Mouse (Mus musculus): ENCODE results near the gene Myh11.

Myh11 gene

GRCm38 (mm10) chr16:14291223-14291622 is at the start of gene Myh11:
Gene Myh11 (minus strand): TSS chr16:14291372.
- no peak for DNase-seq (ENCODE audit: low read depth, low spot score)

GRCm38 (mm10) chr16:14328156-14328555 is 37.0 kb upstream of the Myh11 start:
- DNase-seq (ENCODE audit: low read depth, low spot score), result no peak

- no peak for DNase-seq (ENCODE audit: low read depth, low spot score)
Measured at GRCm38 (mm10) chr16:14320494-14320893, 29.3 kb upstream of the Myh11 start.

- no peak for DNase-seq (ENCODE audit: low read depth, low spot score)
Measured at GRCm38 (mm10) chr16:14319681-14320080, 28.5 kb upstream of the Myh11 start.

GRCm38 (mm10) chr16:14316884-14317876 is 26.0 kb upstream of the Myh11 start, which contains the start of gene Fopnl:
Gene Fopnl (minus strand): TSS chr16:14317405.
- DNase-seq (ENCODE audit: low read depth, low spot score), result peak; percentile 97

GRCm38 (mm10) chr16:14312914-14313313 is 21.7 kb upstream of the Myh11 start:
- no peak for DNase-seq (ENCODE audit: low read depth, low spot score)

GRCm38 (mm10) chr16:14311371-14311770 is 20.2 kb upstream of the Myh11 start:
- DNase-seq (ENCODE audit: low read depth, low spot score), result peak; percentile 71

- DNase-seq (ENCODE audit: low read depth, low spot score), result no peak
Measured at GRCm38 (mm10) chr16:14309833-14310232, 18.7 kb upstream of the Myh11 start.

- DNase-seq (ENCODE audit: low read depth, low spot score), result no peak
Measured at GRCm38 (mm10) chr16:14308245-14309073, 17.3 kb upstream of the Myh11 start.

- DNase-seq (ENCODE audit: low read depth, low spot score), result no peak
Measured at GRCm38 (mm10) chr16:14307373-14307772, 16.2 kb upstream of the Myh11 start.

- no peak for DNase-seq (ENCODE audit: low read depth, low spot score)
Measured at GRCm38 (mm10) chr16:14306451-14306850, 15.3 kb upstream of the Myh11 start.

- DNase-seq (ENCODE audit: low read depth, low spot score), result no peak
Measured at GRCm38 (mm10) chr16:14304791-14305190, 13.6 kb upstream of the Myh11 start.

GRCm38 (mm10) chr16:14303676-14304075 is 12.5 kb upstream of the Myh11 start:
- DNase-seq (ENCODE audit: low read depth, low spot score), result no peak

- no peak for DNase-seq (ENCODE audit: low read depth, low spot score)
Measured at GRCm38 (mm10) chr16:14303148-14303547, 12.0 kb upstream of the Myh11 start.

- DNase-seq (ENCODE audit: low read depth, low spot score), result no peak
Measured at GRCm38 (mm10) chr16:14298461-14298860, 7.3 kb upstream of the Myh11 start.

- DNase-seq (ENCODE audit: low read depth, low spot score), result no peak
Measured at GRCm38 (mm10) chr16:14297746-14298145, 6.6 kb upstream of the Myh11 start.

- DNase-seq (ENCODE audit: low read depth, low spot score), result no peak
Measured at GRCm38 (mm10) chr16:14297137-14297536, 6.0 kb upstream of the Myh11 start.

GRCm38 (mm10) chr16:14296544-14297124 is 5.5 kb upstream of the Myh11 start:
- no peak for DNase-seq (ENCODE audit: low read depth, low spot score)

GRCm38 (mm10) chr16:14295291-14295690 is 4.1 kb upstream of the Myh11 start:
- no peak for DNase-seq (ENCODE audit: low read depth, low spot score)

GRCm38 (mm10) chr16:14292205-14293199 is 1.3 kb upstream of the Myh11 start:
- DNase-seq (ENCODE audit: low read depth, low spot score), result no peak

Measured in CD4-positive helper T cell, adult 2 months (primary cell).